Mouse (Mus musculus) midbrain, embryonic 10.5 days (tissue): ENCODE data around the gene Ppbp. TPM values are rescaled to one million over a fixed set of nuclear protein-coding genes. Genes with fewer than 3 reads are reported as not detected.

ENCODE experiments used
- DNase-seq: peaks from one replicate; pipeline ENCODE4 v3.0.0-alpha.2; 2017; ENCODE audit warnings: low spot score
- H3K27ac ChIP-seq: fragments of 300-500 bp; sonication (generic); replicated peaks from 2 replicates; pipeline ENCODE4 v1.5.1; 2016; ENCODE audit warnings: mild to moderate bottlenecking
- H3K27me3 ChIP-seq: fragments of 300-500 bp; sonication (generic); 2 replicates; pipeline ENCODE4 v1.6.1; 2016; ENCODE audit warnings: low read depth, mild to moderate bottlenecking; ENCODE audit not compliant: poor library complexity, severe bottlenecking
- H3K36me3 ChIP-seq: fragments of 300-500 bp; sonication (generic); 2 replicates; pipeline ENCODE4 v1.6.1; 2016; ENCODE audit warnings: mild to moderate bottlenecking, moderate library complexity
- H3K4me1 ChIP-seq: fragments of 300-500 bp; sonication (generic); 2 replicates; pipeline ENCODE4 v1.6.1; 2016
- H3K4me3 ChIP-seq: fragments of 300-500 bp; sonication (generic); 2 replicates; pipeline ENCODE4 v1.5.1; 2016; ENCODE audit warnings: mild to moderate bottlenecking, moderate library complexity
- H3K9me3 ChIP-seq: fragments of 300-500 bp; sonication (generic); replicated peaks from 2 replicates; pipeline ENCODE4 v1.6.1; 2016; ENCODE audit warnings: mild to moderate bottlenecking
- WGBS: fragments of 180-500 bp; shearing (Covaris S2); methylation state at CpG from one replicate; pipeline ENCODE4 v1.1.7; 2016; 5-methylcytosine and 5-hydroxymethylcytosine counted together
- polyA plus RNA-seq: library from polyadenylated mRNA; unstranded; fragments of >200 nt; fragmentation: Nextera tagmentation; extraction: Ambion mirVana; gene quantifications from 2 replicates; pipeline ENCODE4 v1.2.1, GENCODE M21; 2016

The Ppbp gene
- 7.3 and 9.7 TPM in 2 replicates for polyA plus RNA-seq

DNA sequence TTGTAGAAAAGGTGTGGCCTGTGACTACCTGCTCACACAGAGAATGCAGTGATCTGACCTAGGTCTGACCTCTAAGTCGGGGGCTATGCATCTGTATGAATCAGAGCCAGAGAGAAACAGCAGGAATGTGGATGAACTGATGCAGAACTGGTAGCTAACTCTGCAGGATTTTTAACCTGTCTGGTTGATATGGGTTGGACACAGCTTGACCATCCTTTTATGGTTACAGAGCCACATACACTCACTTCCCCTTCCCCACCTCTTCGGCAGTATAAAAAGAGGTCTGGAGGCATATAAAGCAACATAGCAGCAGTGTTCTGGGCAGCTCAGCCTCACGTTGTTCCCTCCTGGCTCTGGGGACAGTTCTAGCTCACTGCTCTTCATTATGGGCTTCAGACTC is at the start of gene Ppbp:
Ppbp (plus strand) TSS at position 301 of the 400 bp plus-strand sequence.
- no peak for DNase-seq
- 72% methylated on average over 3 of the region's 3 CpGs for WGBS
- no peaks in the 10 kb centered on the region for H3K9me3 ChIP-seq

DNA sequence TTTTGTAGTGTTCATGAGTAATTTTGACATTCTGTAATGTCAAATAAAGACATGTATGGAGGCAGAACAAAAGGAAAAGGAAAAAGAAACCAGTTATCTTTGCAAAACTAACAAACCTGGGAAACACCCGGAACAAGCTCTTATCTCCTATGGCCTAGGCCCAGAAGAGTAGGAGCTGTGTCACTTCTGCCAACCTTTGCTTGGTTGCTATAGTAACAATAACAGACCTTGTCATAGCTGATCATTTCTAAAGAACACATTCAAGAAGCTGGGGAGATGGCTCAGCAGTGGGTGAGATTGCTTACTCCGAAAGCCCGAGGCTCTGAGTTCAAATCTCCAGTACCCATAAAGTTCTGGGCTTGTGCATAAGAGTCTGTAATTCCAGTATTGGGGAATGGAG is 45.7 kb upstream of the Ppbp start:
- Histone ChIP-seq H3K36me3 (no peaks in the 10 kb centered on the region), H3K4me3 (no peak overlapping the region), H3K9me3 (no peaks in the 10 kb centered on the region), H3K27ac (no peak overlapping the region), H3K27me3 (no peaks in the 10 kb centered on the region), H3K4me1 (no peaks in the 10 kb centered on the region)
- WGBS, result 96% methylated on average over 3 of the region's 3 CpGs
- DNase-seq, result no peak

More for the DNA sequence above, at the start of gene Ppbp:
- Histone ChIP-seq H3K36me3 (no peaks in the 10 kb centered on the region), H3K4me3 (no peak within 1 kb of the TSS), H3K4me1 (no peaks in the 10 kb centered on the region), H3K27ac (no peak within 1 kb of the TSS), H3K27me3 (no peaks in the 10 kb centered on the region)

DNA sequence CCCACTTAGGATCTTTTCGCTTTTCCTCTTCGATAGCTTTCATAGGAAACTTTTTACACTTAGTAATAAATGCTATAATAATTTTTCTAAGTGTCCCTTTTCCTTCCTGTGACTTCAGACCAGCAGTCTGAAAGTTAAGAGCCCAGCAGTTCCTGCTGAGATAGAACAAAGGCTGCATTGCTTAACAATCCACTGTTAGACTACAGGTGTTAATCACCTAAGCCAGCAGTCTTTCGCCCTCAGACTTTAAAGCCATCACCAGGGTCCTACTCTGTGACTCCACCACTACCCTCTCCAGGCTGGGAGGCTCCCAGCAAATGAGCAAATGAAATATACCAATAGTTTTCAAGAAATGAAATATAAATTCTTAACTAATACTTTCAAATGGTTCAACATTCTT is 40.1 kb upstream of the Ppbp start:
- Histone ChIP-seq H3K27me3 (no peaks in the 10 kb centered on the region), H3K4me3 (no peak overlapping the region), H3K4me1 (no peaks in the 10 kb centered on the region), H3K36me3 (no peaks in the 10 kb centered on the region), H3K27ac (no peak overlapping the region), H3K9me3 (no peaks in the 10 kb centered on the region)
- DNase-seq, result no peak
- 79% methylated on average over 3 of the region's 3 CpGs for WGBS

DNA sequence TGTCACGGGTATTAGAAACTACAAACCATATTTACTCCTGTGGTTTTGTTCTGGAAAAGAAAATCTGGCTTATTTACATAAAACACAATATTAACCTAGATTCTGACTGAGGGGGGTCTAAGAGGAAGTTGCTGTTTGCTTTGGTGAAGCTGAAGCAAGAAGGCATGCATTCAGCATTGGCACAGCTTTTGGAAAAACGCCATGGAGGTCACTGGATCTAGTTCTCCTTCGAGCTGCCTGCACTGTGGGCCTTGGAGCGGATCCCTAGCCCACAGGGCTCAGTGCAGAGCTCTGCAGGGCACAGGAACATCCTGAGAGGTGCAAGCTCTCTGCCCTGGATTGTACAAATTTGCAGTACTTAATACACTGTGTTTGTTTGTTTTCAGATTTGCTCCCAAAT is 36.8 kb upstream of the Ppbp start:
- Histone ChIP-seq H3K36me3 (no peaks in the 10 kb centered on the region), H3K4me1 (no peaks in the 10 kb centered on the region), H3K27ac (no peak overlapping the region), H3K4me3 (no peak overlapping the region), H3K27me3 (no peaks in the 10 kb centered on the region), H3K9me3 (no peaks in the 10 kb centered on the region)
- WGBS, result 90% methylated on average over 4 of the region's 4 CpGs
- no peak for DNase-seq

DNA sequence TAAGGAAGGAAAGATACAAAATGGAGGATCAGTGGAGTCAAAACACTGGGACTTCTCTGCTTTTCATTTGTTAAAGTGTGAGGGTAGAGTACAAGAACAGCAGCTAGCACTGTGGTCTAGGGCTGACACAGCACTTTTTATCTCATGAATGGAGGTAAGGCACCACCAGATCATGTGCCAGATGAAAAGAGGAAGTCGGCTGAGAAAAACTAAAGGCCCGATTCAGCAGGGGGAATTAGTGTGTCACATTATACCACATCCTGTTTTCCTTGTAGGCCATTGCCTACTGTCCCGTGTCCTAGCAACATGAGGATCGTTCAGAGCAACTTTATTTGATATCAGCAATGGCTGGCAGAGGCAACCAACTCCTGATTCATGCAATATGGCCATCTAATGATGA is 26.3 kb upstream of the Ppbp start:
- H3K9me3 ChIP-seq, result no peaks in the 10 kb centered on the region
- H3K27me3 ChIP-seq, result no peaks in the 10 kb centered on the region
- WGBS, result 76% methylated on average over 4 of the region's 4 CpGs
- H3K4me1 ChIP-seq, result no peaks in the 10 kb centered on the region
- no peak for DNase-seq
- H3K4me3 ChIP-seq, result no peak overlapping the region
- H3K36me3 ChIP-seq, result no peaks in the 10 kb centered on the region
- H3K27ac ChIP-seq, result no peak overlapping the region

DNA sequence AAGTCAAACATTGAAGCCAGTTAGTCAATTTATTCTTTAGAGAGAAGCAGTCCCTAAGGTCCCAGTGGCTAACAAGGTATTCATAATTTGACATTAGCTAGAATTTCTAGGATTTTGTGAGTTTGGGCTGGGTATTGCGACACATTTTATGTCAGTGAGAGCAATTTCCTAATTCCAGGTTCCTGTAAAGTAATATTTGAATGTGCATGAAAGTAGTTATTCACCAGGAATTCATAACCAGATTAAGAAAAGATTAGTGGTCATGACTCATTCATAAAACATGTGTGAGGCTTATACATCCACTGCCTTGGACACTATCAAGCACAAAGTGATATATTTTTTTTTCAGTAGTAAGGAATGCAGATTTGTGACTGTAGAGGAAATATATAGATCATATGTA is 14.4 kb upstream of the Ppbp start:
- WGBS, result 87% methylated on average over 1 of the region's 1 CpGs
- Histone ChIP-seq H3K36me3 (no peaks in the 10 kb centered on the region), H3K4me1 (peaks cover 30% of the 10 kb centered on the region), H3K27ac (no peak overlapping the region), H3K9me3 (no peaks in the 10 kb centered on the region), H3K27me3 (peaks cover 21% of the 10 kb centered on the region), H3K4me3 (no peak overlapping the region)
- no peak for DNase-seq

DNA sequence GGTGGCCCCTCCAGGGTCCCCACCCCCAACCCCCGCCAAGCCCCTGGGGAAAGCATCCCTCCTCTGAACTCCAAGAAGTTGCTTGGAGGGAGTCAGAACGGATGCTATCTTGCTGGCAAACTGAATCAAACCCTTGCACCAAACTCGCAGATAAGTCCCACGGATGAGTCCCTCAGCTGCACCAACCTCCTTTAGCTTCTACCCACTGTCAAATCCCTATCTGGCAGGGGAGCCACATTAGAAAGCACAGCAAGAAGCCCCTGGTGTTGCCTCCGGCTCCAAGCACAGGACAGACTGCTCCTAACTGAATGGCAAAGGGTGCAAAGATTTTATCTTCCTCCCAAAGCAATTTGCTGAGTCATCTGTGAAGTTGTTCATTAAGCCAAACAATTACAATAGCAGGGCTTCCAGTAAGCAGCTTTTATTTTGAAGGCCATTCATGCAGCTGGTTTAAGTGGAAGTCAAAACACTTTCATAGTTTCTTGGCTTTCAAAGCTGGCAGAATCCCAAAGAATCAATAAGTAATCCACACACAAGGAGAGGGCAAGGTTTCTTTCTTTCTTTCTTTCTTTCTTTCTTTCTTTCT is 10.2 kb upstream of the Ppbp start:
- WGBS, result 33% methylated on average over 5 of the region's 5 CpGs
- H3K4me1 ChIP-seq, result peaks cover 44% of the 10 kb centered on the region
- no peak overlapping the region for H3K4me3 ChIP-seq
- no peaks in the 10 kb centered on the region for H3K36me3 ChIP-seq
- no peak overlapping the region for H3K27ac ChIP-seq
- H3K27me3 ChIP-seq, result peaks cover 46% of the 10 kb centered on the region
- no peaks in the 10 kb centered on the region for H3K9me3 ChIP-seq
- no peak for DNase-seq

DNA sequence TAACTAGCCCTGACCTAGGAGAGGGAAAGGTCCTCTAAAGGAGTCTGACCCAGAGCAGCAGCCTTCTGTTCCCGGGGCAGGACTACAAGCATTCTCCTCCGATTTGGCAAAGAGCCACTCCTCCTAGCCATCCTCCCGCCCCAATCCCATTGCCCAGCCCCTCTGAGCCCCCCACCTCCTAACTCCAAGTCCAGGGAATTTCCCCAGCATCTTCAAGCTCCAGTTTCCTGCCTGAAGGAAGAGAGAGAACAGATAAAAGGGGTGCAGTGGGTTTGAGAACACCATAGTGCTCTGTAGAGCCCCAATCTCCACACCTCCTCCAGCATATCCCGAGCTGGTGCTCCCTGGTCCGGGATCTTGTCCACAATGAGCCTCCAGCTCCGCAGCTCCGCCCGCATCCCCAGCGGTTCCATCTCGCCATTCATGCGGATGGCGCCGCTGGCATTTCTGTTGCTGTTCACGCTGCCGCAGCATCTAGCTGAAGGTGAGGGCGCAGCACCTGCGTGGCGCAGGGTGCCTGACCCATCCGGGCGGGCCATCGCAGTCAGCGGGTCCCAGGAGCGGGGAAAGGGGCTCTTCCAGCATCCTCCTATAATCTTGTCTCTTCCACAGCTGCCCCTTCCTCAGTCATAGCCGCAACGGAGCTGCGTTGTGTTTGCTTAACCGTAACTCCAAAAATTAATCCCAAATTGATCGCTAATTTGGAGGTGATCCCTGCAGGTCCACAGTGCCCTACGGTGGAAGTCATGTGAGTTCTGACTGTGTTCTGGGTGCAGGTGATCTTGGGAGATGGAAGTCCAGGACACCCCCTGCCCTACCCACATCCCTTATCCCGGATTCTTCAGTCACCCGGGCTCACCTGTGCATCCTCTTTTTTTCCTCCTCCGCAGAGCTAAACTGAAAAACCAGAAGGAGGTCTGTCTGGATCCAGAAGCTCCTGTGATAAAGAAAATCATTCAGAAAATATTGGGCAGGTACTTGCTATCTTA is 8.9 kb upstream of the Ppbp start, which contains the start of gene Cxcl5:
Cxcl5 (plus strand) TSS at position 284 of the 989 bp plus-strand sequence.
- WGBS, result 4% methylated on average over 32 of the region's 32 CpGs
- H3K27me3 ChIP-seq, result peaks cover 46% of the 10 kb centered on the region

DNA sequence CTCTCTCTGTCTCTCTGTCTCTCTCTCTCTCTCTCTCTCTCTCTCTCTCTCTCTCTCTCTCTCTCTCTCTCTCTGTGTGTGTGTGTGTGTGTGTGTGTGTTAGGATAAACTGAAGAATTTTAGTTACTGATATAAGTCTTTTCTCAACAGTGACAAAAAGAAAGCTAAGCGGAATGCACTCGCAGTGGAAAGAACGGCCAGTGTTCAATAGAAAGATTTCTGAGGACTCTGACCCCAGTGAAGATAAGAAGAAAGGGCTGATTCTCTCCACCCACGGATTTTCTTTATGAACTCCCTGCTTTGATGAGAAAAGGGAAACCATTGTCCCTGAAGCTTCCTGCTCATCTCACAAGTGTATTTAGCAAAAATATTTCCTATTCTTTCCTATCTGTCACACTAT is 8.0 kb upstream of the Ppbp start:
- Histone ChIP-seq H3K27me3 (peaks cover 46% of the 10 kb centered on the region), H3K4me1 (peaks cover 40% of the 10 kb centered on the region), H3K4me3 (no peak overlapping the region), H3K27ac (no peak overlapping the region), H3K9me3 (no peaks in the 10 kb centered on the region), H3K36me3 (no peaks in the 10 kb centered on the region)
- DNase-seq, result no peak
- whole genome bisulfite sequencing, result 54% methylated on average over 4 of the region's 4 CpGs

More for the DNA sequence above, 8.9 kb upstream of the Ppbp start, which contains the start of gene Cxcl5:
- Histone ChIP-seq H3K27ac (no peak within 1 kb of the TSS), H3K4me1 (peaks cover 44% of the 10 kb centered on the region), H3K9me3 (no peaks in the 10 kb centered on the region), H3K36me3 (no peaks in the 10 kb centered on the region), H3K4me3 (peak within 1 kb of the TSS; percentile 57)
- peak; percentile 44 for DNase-seq

DNA sequence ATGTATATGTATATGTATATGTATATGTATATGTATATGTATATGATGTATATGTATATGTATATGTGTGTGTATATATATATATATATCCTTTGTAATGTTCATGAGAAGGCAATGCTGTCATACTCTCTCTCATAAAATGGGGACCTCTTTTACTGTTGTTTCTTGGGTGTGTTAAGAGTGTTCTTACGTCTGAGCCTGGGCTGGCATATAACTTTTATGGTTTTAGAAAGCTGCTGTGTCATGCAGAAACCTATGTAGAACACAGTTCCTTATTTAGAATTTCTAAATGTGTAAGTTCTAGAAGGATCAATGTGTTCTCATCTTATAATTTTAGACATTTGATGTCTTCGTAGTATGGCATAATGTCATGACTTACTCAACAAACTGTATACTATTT is 7.5 kb upstream of the Ppbp start:
- H3K27me3 ChIP-seq, result peaks cover 46% of the 10 kb centered on the region
- no peak overlapping the region for H3K4me3 ChIP-seq
- no peaks in the 10 kb centered on the region for H3K36me3 ChIP-seq
- H3K4me1 ChIP-seq, result peaks cover 35% of the 10 kb centered on the region
- no peaks in the 10 kb centered on the region for H3K9me3 ChIP-seq
- 94% methylated on average over 2 of the region's 2 CpGs for WGBS
- DNase-seq, result no peak
- H3K27ac ChIP-seq, result no peak overlapping the region

DNA sequence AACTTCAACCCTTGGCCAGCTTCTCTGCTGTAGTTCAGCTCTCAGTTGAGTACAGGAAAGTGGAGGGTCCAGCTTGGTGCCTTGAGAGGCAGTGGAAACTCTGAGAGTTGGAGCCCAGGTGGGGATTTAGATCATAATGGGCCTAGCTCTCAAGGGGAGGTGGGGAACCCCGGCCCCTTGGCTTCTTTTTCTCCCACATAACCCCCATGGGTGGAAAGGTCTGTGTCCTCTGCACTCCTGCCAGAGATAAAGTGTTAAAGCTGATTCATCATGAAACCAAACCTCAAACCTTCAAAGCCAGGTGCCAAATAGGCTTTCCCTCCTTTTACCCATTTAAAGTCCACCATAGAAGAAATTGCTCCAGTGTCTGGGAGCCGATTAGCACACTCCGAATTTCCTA is 6.5 kb upstream of the Ppbp start:
- no peak for DNase-seq
- Histone ChIP-seq H3K27ac (no peak overlapping the region), H3K9me3 (no peaks in the 10 kb centered on the region), H3K27me3 (peaks cover 46% of the 10 kb centered on the region), H3K4me1 (peaks cover 26% of the 10 kb centered on the region), H3K4me3 (no peak overlapping the region), H3K36me3 (no peaks in the 10 kb centered on the region)
- WGBS, result 88% methylated on average over 3 of the region's 3 CpGs

DNA sequence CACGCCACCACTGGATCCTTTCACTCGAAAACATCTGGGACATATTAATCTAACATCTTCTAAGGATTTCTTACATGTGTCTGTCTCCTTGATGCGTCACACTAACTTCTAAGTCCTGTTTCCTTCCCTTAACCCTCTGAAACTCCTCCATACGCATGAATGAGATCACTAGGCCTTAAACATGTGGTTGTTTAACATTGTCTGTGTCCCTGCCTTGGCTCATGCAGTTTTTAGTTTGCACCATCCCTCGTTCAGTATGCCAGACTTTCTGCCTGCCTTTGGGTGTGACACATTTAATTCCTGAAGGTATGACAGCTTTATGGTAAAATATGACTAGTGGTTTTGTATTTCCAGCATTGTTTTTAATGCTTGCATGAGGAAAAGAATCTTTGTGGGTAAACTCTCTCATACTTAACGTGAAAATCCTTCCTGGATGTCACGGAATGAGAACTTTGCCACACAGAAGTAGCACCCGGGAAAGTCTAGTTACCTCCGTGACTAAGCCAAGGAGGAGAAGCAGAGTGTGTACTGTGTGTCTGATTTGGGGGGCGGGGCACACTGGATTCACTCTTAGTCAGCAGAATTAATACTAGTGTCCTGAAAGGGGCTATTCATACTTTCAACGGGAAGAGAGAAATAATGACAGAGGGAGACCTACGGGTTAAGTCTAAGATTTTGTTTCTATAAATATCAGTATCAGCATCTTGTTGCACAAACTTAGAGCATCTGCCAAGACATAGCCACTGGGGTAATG is 4.2 kb upstream of the Ppbp start:
- no peaks in the 10 kb centered on the region for H3K9me3 ChIP-seq
- H3K4me3 ChIP-seq, result no peak overlapping the region
- H3K4me1 ChIP-seq, result peaks cover 12% of the 10 kb centered on the region
- H3K36me3 ChIP-seq, result no peaks in the 10 kb centered on the region
- H3K27me3 ChIP-seq, result peaks cover 23% of the 10 kb centered on the region
- 84% methylated on average over 12 of the region's 12 CpGs for WGBS
- no peak overlapping the region for H3K27ac ChIP-seq
- no peak for DNase-seq
